Mouse (Mus musculus) heart, postnatal 10 days (tissue): Measurements from ENCODE around the gene Agtr1a. TPM values are rescaled to one million over a fixed set of nuclear protein-coding genes. Genes with fewer than 3 reads are reported as not detected.
A peak's percentile ranks its signal among the peaks of the same experiment; 100 is the strongest.

Experiments used
- DNase-seq, 2 experiments: peaks; one replicate each; pipeline ENCODE4 v3.0.0; 2021
- intact Hi-C: fragments of 180-260 bp; cut with DNase I; formaldehyde crosslinking; loops from one replicate; pipeline ENCODE4 v1.15.1; 2025
- total RNA-seq, 2 experiments: library from RNA; stranded (reverse); gene quantifications; 2 replicates each; pipeline ENCODE4 v1.2.3; 2021

The Agtr1a gene
- total RNA-seq = 10 to 100 TPM; 35.3 to 44.8 TPM

- intact Hi-C loops = no loop called here
- peak; percentile 79 to 80 for DNase-seq
Measured at GRCm38 (mm10) chr13:30336148-30336801, at the start of gene Agtr1a. Agtr1a (plus strand) TSS chr13:30336441.

GRCm38 (mm10) chr13:30310221-30310620, 26.0 kb upstream of the Agtr1a start:
- intact Hi-C loops = no loop called here
- no peak for DNase-seq

- intact Hi-C loops = no loop called here
- no peak for DNase-seq
Measured at GRCm38 (mm10) chr13:30324669-30325346, 11.4 kb upstream of the Agtr1a start.

- intact Hi-C loops = no loop called here
Measured at GRCm38 (mm10) chr13:30331061-30331460, 5.2 kb upstream of the Agtr1a start.

GRCm38 (mm10) chr13:30331851-30332250, 4.4 kb upstream of the Agtr1a start:
- intact Hi-C loops = no loop called here
- DNase-seq = no peak

More at GRCm38 (mm10) chr13:30331061-30331460, 5.2 kb upstream of the Agtr1a start:
- no peak for DNase-seq

GRCm38 (mm10) chr13:30332581-30332980, 3.7 kb upstream of the Agtr1a start:
- DNase-seq = peak; percentile 79 to 83
- intact Hi-C loops = no loop called here

GRCm38 (mm10) chr13:30334667-30335066, 1.6 kb upstream of the Agtr1a start:
- intact Hi-C loops = no loop called here
- DNase-seq = no peak

GRCm38 (mm10) chr13:30336913-30337312, 672 bp downstream of the Agtr1a start:
- intact Hi-C loops = no loop called here
- DNase-seq = peak in 1 of 2 experiments; percentile 40

- intact Hi-C loops = no loop called here
- DNase-seq = no peak
Measured at GRCm38 (mm10) chr13:30337646-30338045, 1.4 kb downstream of the Agtr1a start.

- DNase-seq = no peak
- intact Hi-C loops = no loop called here
Measured at GRCm38 (mm10) chr13:30338576-30338975, 2.3 kb downstream of the Agtr1a start.

- intact Hi-C loops = no loop called here
- no peak for DNase-seq
Measured at GRCm38 (mm10) chr13:30339927-30340326, 3.7 kb downstream of the Agtr1a start.

- intact Hi-C loops = no loop called here
- DNase-seq = no peak
Measured at GRCm38 (mm10) chr13:30341987-30342898, 6.0 kb downstream of the Agtr1a start.

- DNase-seq = peak; percentile 62 to 71
- intact Hi-C loops = loop anchor here (5.0 kb wide), 1 partner anchor 73 kb away; no protein-coding TSS in a partner anchor
Measured at GRCm38 (mm10) chr13:30345427-30345913, 9.2 kb downstream of the Agtr1a start.

GRCm38 (mm10) chr13:30346881-30347280, 10.6 kb downstream of the Agtr1a start:
- intact Hi-C loops = loop anchor here (5.0 kb wide), 1 partner anchor 75 kb away; no protein-coding TSS in a partner anchor
- no peak for DNase-seq

GRCm38 (mm10) chr13:30348306-30348705, 12.1 kb downstream of the Agtr1a start:
- intact Hi-C loops = loop anchor here (5.0 kb wide), 1 partner anchor 76 kb away; no protein-coding TSS in a partner anchor
- DNase-seq = no peak

- DNase-seq = no peak
- intact Hi-C loops = no loop called here
Measured at GRCm38 (mm10) chr13:30351966-30352365, 15.7 kb downstream of the Agtr1a start.

GRCm38 (mm10) chr13:30354991-30355580, 18.8 kb downstream of the Agtr1a start:
- intact Hi-C loops = no loop called here
- DNase-seq = no peak

- intact Hi-C loops = no loop called here
- DNase-seq = no peak
Measured at GRCm38 (mm10) chr13:30355979-30356378, 19.7 kb downstream of the Agtr1a start.

GRCm38 (mm10) chr13:30358456-30359168, 22.4 kb downstream of the Agtr1a start:
- no peak for DNase-seq
- intact Hi-C loops = no loop called here

- intact Hi-C loops = no loop called here
- no peak for DNase-seq
Measured at GRCm38 (mm10) chr13:30359886-30360285, 23.6 kb downstream of the Agtr1a start.
